Mouse (Mus musculus) kidney, postnatal 4 days (tissue): Measurements from ENCODE around the gene Per1.

Source experiments
- DNase-seq, 2 experiments: peaks; one replicate each; pipeline ENCODE4 v3.0.0; 2021; ENCODE audit warnings: mixed read lengths in 2 of 2

Gene Per1

DNA sequence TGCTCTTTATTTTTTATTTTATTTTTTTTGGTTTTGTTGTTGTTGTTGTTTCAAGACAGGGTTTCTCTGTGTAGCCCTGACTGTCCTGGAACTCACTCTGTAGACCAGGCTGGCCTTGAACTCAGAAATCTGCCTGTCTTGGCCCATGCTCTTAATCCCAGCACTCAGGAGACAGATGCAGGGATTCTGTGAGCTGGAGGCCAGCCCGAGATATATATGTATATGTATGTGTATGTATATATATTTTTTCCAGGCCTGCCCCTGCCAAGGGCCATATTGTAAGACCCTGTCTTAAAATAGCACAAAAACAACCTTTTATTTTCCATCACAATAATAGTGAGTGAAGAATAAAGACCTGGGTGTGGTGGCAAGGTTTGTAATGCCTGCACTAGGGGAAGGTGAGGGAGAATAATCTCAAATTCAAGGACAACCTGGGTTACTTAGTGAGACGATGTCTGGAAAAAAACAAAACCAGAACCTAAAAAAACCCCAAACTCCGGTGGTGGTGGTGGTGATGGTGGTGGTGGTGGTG is 29.6 kb upstream of the Per1 start:
- no peak for DNase-seq

DNA sequence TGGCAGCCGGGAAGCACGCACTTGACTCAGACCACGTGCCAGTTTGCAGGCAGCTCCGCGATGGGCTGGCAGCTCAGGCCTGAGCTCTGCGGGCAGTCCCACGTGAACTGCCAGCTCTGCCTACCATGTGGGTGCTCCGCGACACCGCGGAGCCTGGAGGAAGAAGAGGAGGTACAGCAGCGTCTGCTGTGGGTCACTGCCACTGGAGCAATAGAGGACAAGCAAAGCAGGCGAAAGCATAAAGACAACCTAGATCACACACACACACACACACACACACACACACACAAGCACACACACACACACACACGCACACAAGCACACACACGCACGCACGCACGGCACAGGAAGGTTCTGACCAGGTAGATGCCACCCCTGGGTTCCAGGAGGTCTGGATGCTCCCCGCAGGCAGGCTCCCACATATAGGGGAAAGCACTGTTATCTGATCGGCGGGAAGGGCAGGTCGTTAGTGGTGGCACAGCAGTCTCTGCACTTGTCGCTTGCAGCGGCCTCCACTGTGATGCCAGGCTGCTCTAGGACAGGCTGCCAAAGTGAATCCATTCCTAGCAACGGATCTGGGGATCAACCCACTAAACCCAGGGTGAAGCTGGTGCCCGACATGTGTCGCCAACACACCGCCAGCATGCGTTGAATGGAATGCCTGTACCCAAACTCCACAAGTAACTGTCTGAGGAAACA is 28.7 kb upstream of the Per1 start:
- peak; percentile 30 to 49 for DNase-seq

DNA sequence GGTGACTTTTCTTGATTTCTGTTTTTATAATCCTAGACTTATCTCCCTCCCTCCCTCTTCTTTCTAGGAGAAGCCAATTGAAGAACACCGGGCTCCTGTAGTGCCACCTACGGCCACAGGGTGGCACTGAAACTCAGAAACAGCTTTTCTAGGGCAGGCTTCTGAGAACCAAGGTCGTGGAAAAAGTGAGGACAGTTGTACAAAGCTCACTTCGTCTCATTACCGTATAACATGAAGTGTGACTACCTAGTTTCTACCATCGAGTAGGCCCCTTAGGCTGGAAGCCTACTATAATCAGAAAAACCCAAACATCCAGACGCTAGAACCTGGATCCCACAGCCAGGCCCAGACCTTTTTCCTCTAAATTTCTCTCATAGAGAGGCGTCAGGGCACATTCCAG is 28.1 kb upstream of the Per1 start:
- DNase-seq: peak; percentile 93 to 94

DNA sequence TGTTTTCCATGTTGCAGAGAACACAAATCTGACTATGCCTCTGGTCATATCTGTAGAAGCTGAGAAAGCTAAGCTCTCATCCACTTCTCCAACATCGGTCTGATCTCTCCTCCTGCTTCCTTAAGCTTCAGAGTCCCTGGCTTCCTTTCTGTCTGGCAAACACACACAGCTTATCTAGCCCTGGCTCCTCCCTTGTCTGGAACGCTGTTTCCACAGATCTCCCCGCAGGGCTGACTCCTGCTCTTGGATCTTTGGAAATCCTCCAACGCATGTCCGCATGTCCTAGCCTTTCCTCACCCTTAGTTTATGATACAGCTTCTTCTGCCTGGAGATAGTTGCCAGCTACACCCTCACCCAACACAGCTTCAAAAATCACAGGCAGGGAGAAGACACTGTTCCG is 27.4 kb upstream of the Per1 start:
- DNase-seq: no peak

DNA sequence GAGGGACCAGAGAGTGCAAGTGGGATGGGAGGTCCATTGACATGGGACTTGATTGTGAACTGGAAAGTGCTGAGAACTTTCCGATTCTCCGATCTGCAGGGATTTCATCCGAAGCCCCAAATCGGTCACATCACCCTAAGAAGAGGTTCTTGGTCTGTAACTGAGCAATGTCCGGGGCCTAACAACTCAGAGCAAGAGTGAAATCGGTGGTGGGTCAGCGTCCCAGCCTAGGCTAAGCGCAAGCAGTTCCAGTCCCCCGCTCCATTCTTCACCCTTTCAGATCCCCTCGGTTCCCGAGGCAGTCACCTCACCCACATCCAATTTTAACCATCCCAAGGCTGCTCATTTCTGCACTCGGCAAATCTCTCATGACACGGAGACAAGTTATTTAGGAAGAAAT is 24.9 kb upstream of the Per1 start:
- peak in 1 of 2 experiments; percentile 67 for DNase-seq

GRCm38 (mm10) chr11:69070590-69071222 is 24.3 kb upstream of the Per1 start, which contains the start of gene Tmem107:
TSS of gene Tmem107 (plus strand) at chr11:69070806.
- peak; percentile 94 to 97 for DNase-seq

- DNase-seq: no peak
Observed at GRCm38 (mm10) chr11:69071262-69071661, 23.8 kb upstream of the Per1 start.

GRCm38 (mm10) chr11:69072234-69072633 is 22.8 kb upstream of the Per1 start:
- no peak for DNase-seq

DNA sequence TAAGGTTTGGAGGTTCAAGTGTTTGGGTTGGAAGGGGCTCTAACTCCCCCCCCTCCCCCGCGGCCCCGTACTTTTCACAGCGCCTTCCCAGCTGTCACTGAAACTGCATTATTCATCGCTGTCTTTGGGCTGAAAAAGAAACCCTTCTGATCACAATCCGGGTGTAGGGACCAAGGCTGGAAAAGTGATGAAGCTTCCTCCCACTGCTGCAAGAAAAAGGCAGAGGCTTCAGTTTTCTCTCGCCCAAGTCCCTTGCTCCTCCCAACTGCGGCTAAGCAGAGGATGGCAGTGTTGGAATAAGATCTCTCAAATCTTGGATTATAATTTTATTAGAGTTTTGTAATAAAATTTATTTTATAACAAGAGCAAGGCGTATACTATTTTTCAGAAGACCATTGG is 22.4 kb upstream of the Per1 start:
- DNase-seq: no peak

- peak; percentile 80 to 88 for DNase-seq
Observed at GRCm38 (mm10) chr11:69073065-69073888, 21.7 kb upstream of the Per1 start.

DNA sequence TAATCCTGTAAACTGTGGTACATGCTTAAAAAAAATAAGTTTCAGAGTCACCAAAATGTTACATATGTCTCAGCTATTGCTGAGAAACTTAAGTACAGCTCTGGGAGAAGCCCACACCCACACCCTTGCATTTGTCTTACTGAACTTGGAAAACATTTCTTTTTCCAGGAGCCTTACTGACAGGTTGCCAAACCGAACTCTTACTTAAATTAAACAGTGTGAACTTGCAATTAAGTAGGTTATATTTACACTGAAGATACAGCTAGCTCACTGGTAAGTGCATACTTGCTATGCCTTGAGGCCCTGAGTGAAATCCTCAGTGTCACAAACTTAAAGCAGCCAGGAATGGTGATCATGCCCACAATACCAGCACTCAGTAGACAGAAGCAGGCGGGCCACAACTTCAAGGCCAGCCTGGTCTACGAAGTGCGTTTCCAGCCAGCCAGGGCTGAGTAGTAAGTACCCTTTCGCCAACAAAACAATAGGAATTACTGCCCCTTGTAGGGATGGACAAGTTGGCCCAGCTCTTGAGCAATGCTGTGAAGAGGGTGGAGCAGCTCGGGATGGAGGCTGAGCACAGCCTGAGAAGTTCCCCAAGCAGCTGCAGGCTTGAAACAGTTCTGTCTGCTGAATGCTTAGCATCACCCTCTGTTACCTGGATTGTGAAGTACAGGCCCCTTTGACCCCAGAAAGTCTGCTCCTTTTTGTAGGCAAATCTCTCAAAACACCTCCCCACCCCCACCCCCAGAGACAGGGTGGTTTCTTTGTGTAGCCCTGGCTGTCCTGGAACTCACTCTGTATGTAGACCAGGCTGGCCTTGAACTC is 20.9 kb upstream of the Per1 start:
- no peak for DNase-seq

- no peak for DNase-seq
Observed at GRCm38 (mm10) chr11:69074776-69075069, 20.3 kb upstream of the Per1 start.

DNA sequence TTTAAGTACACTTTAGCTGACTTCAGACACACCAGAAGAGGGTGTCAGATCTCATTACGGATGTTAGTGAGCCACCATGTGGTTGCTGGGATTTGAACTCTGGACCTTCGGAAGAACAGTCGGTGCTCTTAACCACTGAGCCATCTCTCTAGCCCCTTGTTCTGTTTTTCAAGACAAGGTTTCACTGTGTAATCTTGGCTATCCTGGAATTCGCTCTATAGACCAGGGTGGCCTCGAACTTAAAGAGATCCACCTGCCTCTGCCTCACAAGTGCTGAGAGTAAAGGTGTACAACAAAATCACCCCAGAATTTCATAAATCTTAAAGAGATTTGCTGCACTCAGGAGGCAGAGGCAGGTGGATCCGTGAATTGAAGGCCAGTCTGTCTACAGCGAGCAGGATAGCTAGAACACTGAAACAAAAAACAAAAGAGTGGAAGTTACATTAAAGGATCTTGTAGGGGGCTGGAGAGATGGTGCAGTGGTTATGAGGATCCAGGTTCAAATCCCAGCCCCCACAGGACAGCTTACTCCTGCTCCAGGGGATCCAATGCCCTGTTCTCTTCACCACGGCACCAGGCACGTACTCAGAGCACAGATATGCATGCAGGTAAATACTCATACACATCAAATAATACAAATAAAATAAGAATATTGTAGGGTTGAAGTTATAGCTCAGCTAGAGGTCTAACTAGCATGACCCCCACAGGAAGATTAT is 19.1 kb upstream of the Per1 start:
- DNase-seq: no peak

DNA sequence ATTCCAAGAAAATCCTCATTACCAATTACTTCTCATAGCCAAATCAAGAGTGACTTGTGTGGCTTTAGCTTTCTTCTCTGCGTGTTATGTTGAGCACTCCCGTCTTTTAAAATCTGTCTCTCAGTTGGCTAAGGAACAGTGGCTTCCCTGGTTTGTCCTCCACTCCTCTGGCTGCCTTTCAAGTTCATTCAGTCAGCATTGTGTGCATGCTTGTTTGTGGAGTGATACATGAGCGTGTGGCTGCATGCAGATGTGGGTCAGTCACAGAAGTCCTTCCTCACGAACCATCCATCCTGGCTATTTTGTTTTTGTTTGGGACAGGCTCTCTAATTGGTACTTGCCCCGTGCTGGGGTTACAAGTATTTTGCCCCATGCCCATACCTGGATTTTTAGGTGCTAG is 18.4 kb upstream of the Per1 start:
- DNase-seq: no peak

GRCm38 (mm10) chr11:69077316-69077715 is 17.7 kb upstream of the Per1 start:
- DNase-seq: no peak

DNA sequence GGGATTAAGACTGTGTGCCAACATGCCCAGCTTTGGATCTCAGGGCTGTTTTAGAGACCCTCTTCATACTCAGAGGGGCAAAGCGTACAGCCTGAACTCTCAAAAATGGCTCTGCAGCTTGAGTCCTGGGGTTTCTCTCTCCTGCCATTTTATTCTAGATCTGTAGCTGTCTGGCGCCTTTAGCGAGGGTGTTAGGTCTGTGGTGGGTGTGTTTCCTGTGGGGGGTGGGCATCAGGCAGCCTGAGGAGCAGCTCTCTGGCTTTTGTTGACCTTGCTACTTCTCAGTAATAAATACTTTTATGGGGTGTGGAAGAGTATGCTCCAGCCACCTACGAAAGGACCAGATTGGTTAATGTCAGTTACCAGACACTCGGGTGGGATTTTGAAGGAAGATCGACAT is 17.0 kb upstream of the Per1 start:
- no peak for DNase-seq

GRCm38 (mm10) chr11:69078805-69079438 is 16.1 kb upstream of the Per1 start:
- no peak for DNase-seq

DNA sequence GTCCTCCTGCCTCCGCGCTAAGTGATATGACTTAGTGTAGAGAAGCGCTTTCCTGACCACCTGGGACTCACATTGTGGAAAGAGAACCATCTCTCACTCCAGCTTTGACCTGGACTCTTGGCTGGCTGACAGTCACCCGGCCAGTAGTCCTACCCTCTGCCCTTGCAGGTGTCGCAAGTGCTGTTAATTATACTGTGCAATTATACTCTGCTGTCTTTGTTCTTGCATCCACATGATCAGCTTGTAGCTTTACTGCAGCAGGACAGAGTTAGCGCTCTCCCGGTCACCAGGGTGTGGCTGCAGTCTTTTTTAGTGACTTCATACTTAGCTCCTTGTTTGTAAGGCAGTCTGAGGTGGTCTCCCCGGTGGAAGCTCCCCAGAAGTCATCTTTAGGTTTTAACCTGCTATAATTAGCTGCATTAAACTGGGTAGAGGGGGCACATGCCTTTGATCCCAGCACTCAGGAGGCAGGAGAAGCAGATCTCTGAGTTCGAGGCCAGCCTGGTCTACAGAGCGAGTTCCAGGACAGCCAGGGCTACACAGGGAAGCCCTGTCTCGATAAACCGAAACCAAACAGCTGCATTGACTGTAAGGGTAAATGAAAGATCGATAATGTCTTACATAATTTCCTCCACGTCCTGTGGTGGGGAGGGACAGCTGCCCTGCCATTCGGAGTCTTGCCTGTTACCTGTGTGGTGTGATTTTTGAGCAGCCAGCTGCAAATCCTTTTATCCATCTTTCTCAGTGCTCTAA is 14.7 kb upstream of the Per1 start:
- no peak for DNase-seq

- DNase-seq: no peak
Observed at GRCm38 (mm10) chr11:69080855-69081222, 14.2 kb upstream of the Per1 start.

DNA sequence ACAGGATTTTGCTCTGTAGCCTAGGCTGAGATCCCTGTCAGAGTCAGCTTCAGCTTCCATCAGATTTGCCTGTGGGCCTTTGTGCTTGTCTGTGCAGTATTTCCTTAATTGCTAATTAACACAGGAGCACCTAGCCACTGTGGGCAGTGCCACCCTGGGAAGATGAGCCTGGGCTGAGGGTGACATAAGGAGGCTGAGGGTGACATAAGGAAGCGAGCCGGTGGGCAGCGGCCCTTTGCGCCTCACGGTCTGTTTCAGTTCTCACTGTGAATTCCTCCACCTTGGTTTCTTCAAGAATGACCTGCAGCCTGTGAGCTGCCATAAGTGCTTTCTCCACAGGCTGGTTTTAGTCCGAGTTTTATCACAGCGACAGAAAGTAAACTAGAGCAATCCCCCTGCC is 13.4 kb upstream of the Per1 start:
- DNase-seq: no peak

DNA sequence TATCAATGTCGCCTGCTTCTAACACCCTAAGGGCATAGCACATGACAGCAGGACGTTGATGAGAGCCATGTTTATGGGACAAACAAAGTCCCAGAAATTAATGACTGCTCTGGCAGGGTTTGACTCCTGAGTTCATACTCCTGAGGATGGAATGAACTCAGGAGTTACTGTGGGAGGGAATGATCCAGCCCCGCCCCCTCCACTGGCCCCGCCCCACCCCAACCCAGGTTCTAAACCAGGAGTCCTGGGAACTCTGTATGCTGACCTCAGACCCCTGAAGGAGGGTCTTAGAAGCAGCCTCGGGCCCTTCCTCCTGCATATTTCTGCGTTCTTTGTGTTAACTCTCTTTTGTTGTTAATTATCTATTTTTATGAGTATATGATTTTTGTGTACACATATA is 9.4 kb upstream of the Per1 start:
- DNase-seq: no peak
